Mouse (Mus musculus) embryonic facial prominence, embryonic 14.5 days (tissue): ENCODE measurements at regions not wholly inside any gene's neighbourhood (a gene's known extent, or its start where the extent isn't known, plus 50 kb on each side); places are given as distances from the start of the nearest gene placed in this dataset.

ENCODE experiments used
- ATAC-seq: fragments of 200-750 bp; cut with Nextera tagmentation; 2 replicates; pipeline ENCODE4 v1.8.0; 2017; ENCODE audit warnings: low read depth, moderate number of reproducible peaks, moderate TSS enrichment
- DNase-seq: peaks from one replicate; pipeline ENCODE4 v3.0.0-alpha.2; 2015; ENCODE audit warnings: low spot score
- H3K27ac ChIP-seq: fragments of 300-500 bp; sonication (generic); replicated peaks from 2 replicates; pipeline ENCODE4 v1.5.1; 2014; ENCODE audit warnings: low read depth, mild to moderate bottlenecking, low read length, moderate library complexity
- H3K27me3 ChIP-seq: fragments of 300-500 bp; sonication (generic); replicated peaks from 2 replicates; pipeline ENCODE4 v1.6.1; 2014; ENCODE audit warnings: low read length; ENCODE audit not compliant: control insufficient read depth, insufficient read depth
- H3K36me3 ChIP-seq: fragments of 300-500 bp; sonication (generic); 2 replicates; pipeline ENCODE4 v1.6.1; 2014; ENCODE audit warnings: low read length, mixed read lengths; ENCODE audit not compliant: control insufficient read depth, insufficient read depth
- H3K4me1 ChIP-seq: fragments of 300-500 bp; sonication (generic); 2 replicates; pipeline ENCODE4 v1.6.1; 2014; ENCODE audit warnings: antibody characterized with exemption, low read length; ENCODE audit not compliant: control insufficient read depth, insufficient read depth
- H3K4me2 ChIP-seq: fragments of 300-500 bp; sonication (generic); 2 replicates; pipeline ENCODE4 v1.6.1; 2014; ENCODE audit warnings: low read depth, mild to moderate bottlenecking, low read length, moderate library complexity, mixed read lengths
- H3K4me3 ChIP-seq: fragments of 300-500 bp; sonication (generic); 2 replicates; pipeline ENCODE4 v1.5.1; 2014; ENCODE audit warnings: low read depth, mild to moderate bottlenecking, low read length
- H3K9ac ChIP-seq: fragments of 300-500 bp; sonication (generic); 2 replicates; pipeline ENCODE4 v1.6.1; 2014; ENCODE audit warnings: low read depth, mild to moderate bottlenecking, low read length, moderate library complexity, mixed read lengths
- H3K9me3 ChIP-seq: fragments of 300-500 bp; sonication (generic); 2 replicates; pipeline ENCODE4 v1.6.1; 2016; ENCODE audit warnings: low read length; ENCODE audit not compliant: control insufficient read depth
- WGBS: fragments of 180-500 bp; shearing (Covaris S2); extraction: QIAGEN DNeasy Blood & Tissue Kit; methylation state at CpG from one replicate; pipeline ENCODE4 v1.1.7; 2014; 5-methylcytosine and 5-hydroxymethylcytosine counted together

GRCm38 (mm10) chr6:110352841-110353240 lies 292.5 kb upstream of the Grm7 start:
- H3K4me1 ChIP-seq, result no peaks in the 10 kb centered on the region
- H3K9me3 ChIP-seq, result no peaks in the 10 kb centered on the region
- ATAC-seq (no peak), DNase-seq (peak; percentile 54)
- WGBS, result 78% methylated on average over 2 of the region's 2 CpGs
- no peak overlapping the region for H3K9ac ChIP-seq
- no peak overlapping the region for H3K27ac ChIP-seq
- no peak overlapping the region for H3K4me3 ChIP-seq
- no peaks in the 10 kb centered on the region for H3K27me3 ChIP-seq
- H3K4me2 ChIP-seq, result no peak overlapping the region
- no peaks in the 10 kb centered on the region for H3K36me3 ChIP-seq
